Mouse (Mus musculus) liver, embryonic 16.5 days (tissue): ENCODE measurements around the gene Fyttd1. TPM values are rescaled to one million over a fixed set of nuclear protein-coding genes. Genes with fewer than 3 reads are reported as not detected.
"Not testable (repeated sequence)": the region's sequence is repeated elsewhere in the genome, so short reads cannot be mapped to it uniquely, and the experiment has no call there.

Experiments
- ATAC-seq: fragments of 200-750 bp; cut with Nextera tagmentation; 2 replicates; pipeline ENCODE4 v1.8.0; 2017; ENCODE audit warnings: low read depth, mild to moderate bottlenecking, moderate number of reproducible peaks, moderate library complexity
- H3K27ac ChIP-seq: fragments of 300-500 bp; sonication (generic); 2 replicates; pipeline ENCODE4 v1.5.1; 2014; ENCODE audit warnings: mild to moderate bottlenecking, low read length
- H3K27me3 ChIP-seq: fragments of 300-500 bp; sonication (generic); 2 replicates; pipeline ENCODE4 v1.6.1; 2014; ENCODE audit warnings: low read depth, low read length, mixed read lengths; ENCODE audit not compliant: control insufficient read depth, insufficient read depth
- H3K36me3 ChIP-seq: fragments of 300-500 bp; sonication (generic); 2 replicates; pipeline ENCODE4 v1.6.1; 2014; ENCODE audit warnings: mild to moderate bottlenecking; ENCODE audit not compliant: control insufficient read depth, insufficient read depth
- H3K4me1 ChIP-seq: fragments of 300-500 bp; sonication (generic); 2 replicates; pipeline ENCODE4 v1.6.1; 2014; ENCODE audit warnings: low read depth, low read length, mixed read lengths; ENCODE audit not compliant: control insufficient read depth
- H3K4me2 ChIP-seq: fragments of 300-500 bp; sonication (generic); 2 replicates; pipeline ENCODE4 v1.6.1; 2014; ENCODE audit warnings: low read depth, low read length, mixed read lengths
- H3K4me3 ChIP-seq: fragments of 300-500 bp; sonication (generic); 2 replicates; pipeline ENCODE4 v1.5.1; 2014; ENCODE audit warnings: low read depth, mild to moderate bottlenecking, low read length
- H3K9ac ChIP-seq: fragments of 300-500 bp; sonication (generic); 2 replicates; pipeline ENCODE4 v1.6.1; 2014; ENCODE audit warnings: low read depth, low read length
- H3K9me3 ChIP-seq: fragments of 300-500 bp; sonication (generic); replicated peaks from 2 replicates; pipeline ENCODE4 v1.6.1; 2016; ENCODE audit warnings: low read length; ENCODE audit not compliant: control insufficient read depth
- WGBS: fragments of 180-500 bp; shearing (Covaris S2); extraction: QIAGEN DNeasy Blood & Tissue Kit; methylation state at CpG from one replicate; pipeline ENCODE4 v1.1.7; 2014; ENCODE audit not compliant: insufficient replicate concordance; 5-methylcytosine and 5-hydroxymethylcytosine counted together
- polyA plus RNA-seq: library from polyadenylated mRNA; unstranded; fragments of >200 nt; fragmentation: Nextera tagmentation; extraction: Ambion mirVana; gene quantifications from 2 replicates; pipeline ENCODE4 v1.2.1, GENCODE M21; 2015

Gene Fyttd1
- polyA plus RNA-seq, 1 experiment from 2014 or later = 24.9 TPM

DNA sequence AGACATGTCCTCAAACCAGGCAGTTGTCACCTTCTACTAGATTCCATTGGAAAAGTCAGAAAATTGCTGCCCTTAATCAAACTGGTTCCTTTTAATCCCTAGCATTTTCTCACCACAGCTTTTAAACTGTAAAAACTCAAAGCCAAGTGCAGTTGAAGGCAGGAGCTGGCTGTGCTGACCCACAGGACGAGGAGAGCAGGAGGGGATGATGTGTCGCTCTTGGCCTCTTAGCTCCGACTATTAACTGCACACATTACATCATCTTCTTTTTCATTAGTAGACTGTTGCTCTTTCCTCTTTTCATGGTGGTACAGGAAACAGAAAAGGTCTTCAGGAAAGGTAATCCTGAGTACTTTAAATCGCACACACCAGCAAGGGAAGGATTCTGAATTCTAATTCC lies 18.9 kb upstream of the Fyttd1 start:
- Histone ChIP-seq H3K4me1 (peaks cover 4% of the 10 kb centered on the region), H3K36me3 (peaks cover 2% of the 10 kb centered on the region; the same call in 1 of the 2 replicates), H3K27me3 (no peaks in the 10 kb centered on the region), H3K4me2 (no peak overlapping the region), H3K27ac (no peak overlapping the region), H3K9ac (no peak overlapping the region), H3K9me3 (no peaks in the 10 kb centered on the region), H3K4me3 (no peak overlapping the region)
- no peak for ATAC-seq
- WGBS = 59% methylated on average over 4 of the region's 4 CpGs

DNA sequence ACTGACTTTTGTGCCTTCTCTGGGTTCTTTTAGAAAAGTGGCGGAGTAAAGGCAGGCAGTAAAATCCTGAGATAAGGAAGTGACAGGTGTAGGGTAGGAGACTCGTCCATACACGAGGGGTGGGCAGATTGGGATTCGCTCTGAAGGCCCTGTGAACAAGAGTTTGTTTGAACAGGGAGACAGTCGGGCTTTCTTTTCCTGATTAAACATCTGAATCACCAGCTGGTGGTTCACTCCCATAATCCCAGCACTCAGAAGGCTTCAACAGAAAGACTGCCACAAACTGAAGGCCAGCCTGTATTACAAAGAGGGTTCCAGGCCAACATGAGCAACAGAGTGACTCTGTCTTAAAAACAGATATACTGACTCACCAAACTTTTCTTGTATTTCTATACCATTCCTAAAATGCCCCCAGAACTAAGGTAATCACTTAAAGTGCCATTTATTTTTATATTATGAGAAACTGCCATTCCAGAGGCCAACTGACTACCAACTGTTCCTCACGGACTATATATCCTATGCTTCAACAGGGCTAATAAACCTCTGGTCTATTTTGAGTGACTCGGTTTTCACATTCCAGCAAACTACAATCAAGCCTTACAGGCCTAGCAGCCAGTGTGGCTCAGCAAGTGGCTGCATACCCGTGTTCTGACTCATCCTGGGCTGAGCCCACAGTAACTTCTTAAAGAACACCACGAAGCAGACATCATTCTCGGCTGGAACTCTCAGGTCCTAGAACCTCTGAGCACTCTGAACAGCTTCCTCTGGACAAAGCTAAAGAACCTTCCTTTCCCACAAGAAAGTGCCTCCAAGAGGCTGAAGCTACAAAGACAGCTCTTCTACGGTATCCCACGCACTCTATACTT lies 18.3 kb upstream of the Fyttd1 start:
- Histone ChIP-seq H3K36me3 (peaks cover 2% of the 10 kb centered on the region; the same call in 1 of the 2 replicates), H3K4me3 (no peak overlapping the region), H3K9me3 (no peaks in the 10 kb centered on the region), H3K4me2 (no peak overlapping the region), H3K4me1 (peaks cover 4% of the 10 kb centered on the region), H3K27me3 (no peaks in the 10 kb centered on the region), H3K9ac (no peak overlapping the region), H3K27ac (no peak overlapping the region)
- 53% methylated on average over 12 of the region's 12 CpGs for WGBS
- ATAC-seq = no peak

DNA sequence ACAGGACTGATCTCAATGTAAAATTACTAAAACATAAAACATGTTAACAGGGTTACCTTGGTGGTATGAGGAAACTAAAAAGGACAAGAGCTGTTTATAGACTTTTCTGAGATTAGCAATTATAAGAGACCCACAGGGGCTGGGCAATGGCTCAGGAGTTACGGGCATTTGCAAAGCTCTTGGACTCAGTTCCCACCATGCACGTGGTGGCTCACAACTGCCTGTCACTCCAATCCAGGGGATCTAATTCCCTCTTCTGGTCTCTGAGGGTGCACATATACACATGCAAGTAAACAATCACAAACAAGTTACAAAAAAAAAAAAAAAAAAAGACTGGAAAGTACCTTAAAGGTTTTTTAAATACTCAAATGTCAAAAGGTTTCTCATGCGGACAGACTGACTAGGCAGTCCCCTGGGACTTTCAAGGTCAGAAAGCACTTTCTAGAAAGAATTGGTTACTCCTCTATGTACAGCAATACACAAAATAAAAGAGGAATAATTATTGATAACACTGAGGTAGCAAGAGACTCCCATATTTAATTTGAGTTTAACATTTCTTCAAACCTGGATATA lies 15.4 kb upstream of the Fyttd1 start:
- 75% methylated on average over 3 of the region's 3 CpGs for WGBS

DNA sequence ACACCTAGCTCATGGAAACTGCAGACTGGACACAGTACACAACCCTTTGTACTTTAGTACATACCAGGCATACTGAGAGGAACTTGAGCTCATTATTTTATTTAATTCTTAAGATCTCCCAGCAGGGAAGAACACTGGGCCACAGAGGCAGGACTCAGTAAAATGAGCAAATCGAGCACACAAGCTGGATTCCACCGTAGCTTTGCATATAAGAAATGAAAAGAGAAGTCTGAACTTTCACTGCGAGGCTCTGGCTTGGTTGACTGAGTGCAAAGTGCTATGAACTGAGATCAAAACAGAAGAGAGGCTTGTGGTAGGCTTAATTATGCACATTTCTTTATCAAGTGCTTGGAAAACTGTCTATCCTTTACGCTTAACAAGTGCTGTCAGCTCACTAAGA lies 11.9 kb upstream of the Fyttd1 start:
- H3K9ac ChIP-seq = no peak overlapping the region
- WGBS = 77% methylated on average over 4 of the region's 4 CpGs
- no peak overlapping the region for H3K4me3 ChIP-seq
- peaks cover 2% of the 10 kb centered on the region; the same call in 1 of the 2 replicates for H3K36me3 ChIP-seq
- H3K9me3 ChIP-seq = no peaks in the 10 kb centered on the region
- no peak overlapping the region for H3K4me2 ChIP-seq
- H3K27me3 ChIP-seq = no peaks in the 10 kb centered on the region
- ATAC-seq = no peak
- peaks cover 14% of the 10 kb centered on the region for H3K4me1 ChIP-seq
- no peak overlapping the region for H3K27ac ChIP-seq

More for the DNA sequence above, 15.4 kb upstream of the Fyttd1 start:
- H3K27ac ChIP-seq = no peak overlapping the region
- no peaks in the 10 kb centered on the region for H3K9me3 ChIP-seq
- H3K27me3 ChIP-seq = no peaks in the 10 kb centered on the region
- ATAC-seq = no peak
- no peak overlapping the region for H3K9ac ChIP-seq
- no peak overlapping the region for H3K4me3 ChIP-seq
- H3K4me1 ChIP-seq = no peaks in the 10 kb centered on the region; the same call in 1 of the 2 replicates
- no peak overlapping the region for H3K4me2 ChIP-seq
- peaks cover 2% of the 10 kb centered on the region; the same call in 1 of the 2 replicates for H3K36me3 ChIP-seq

DNA sequence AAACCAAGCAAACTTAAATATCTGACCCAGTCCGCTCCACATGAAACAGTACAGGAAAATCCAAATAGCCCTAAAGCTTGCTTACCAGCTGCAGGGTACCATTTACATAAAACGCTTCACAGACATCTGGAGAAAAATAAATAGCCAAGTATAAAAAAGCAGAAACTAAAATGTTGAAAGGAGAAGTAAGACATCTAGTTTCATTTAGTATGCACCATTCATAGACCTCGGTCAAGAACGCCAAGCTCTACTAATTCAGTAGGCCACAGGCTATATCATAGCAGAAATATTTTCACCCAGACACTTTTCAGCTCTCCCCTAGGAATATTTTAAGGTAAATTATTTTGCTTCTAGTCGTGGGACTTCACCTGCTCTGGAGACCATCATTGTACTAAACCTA lies 10.6 kb upstream of the Fyttd1 start:
- H3K27ac ChIP-seq = no peak overlapping the region
- 74% methylated on average over 5 of the region's 5 CpGs for WGBS
- no peaks in the 10 kb centered on the region for H3K9me3 ChIP-seq
- no peaks in the 10 kb centered on the region for H3K36me3 ChIP-seq
- no peak for ATAC-seq
- no peaks in the 10 kb centered on the region for H3K27me3 ChIP-seq
- H3K4me3 ChIP-seq = no peak overlapping the region
- H3K4me1 ChIP-seq = peaks cover 14% of the 10 kb centered on the region
- no peak overlapping the region for H3K9ac ChIP-seq
- no peak overlapping the region for H3K4me2 ChIP-seq

DNA sequence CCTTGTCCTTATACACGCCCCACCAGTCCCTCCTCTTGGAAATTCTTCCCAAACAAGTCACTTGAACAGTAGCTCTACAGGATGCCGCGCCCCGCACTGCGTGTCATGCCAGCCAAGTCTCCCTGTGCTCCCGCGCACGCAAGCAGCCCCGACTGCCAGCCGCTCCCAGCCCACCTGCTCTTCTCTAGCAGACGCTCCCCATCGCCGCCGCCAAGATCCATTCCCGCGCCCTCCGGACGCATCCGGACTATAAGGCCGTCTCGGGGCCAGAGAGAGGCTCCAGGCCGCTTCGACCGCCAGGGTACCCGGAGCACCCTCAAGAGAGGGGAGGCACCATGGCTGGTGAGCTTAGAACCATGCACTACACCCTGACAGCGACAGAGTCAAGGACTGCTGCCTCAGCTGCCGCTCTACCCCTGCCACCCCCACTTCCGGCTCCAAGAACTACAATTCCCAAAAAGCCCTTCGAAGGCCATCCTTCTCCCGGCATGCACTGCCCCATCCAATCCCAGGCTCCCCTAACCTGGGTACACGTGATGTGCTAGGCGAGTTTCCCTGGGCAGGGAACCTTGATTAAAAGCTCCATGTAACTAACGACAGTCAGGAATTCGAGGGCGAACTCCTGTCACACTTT lies 9.3 kb upstream of the Fyttd1 start:
- H3K4me3 ChIP-seq = peak overlapping the region; percentile 86
- H3K4me1 ChIP-seq = peaks cover 14% of the 10 kb centered on the region
- peak overlapping the region; percentile 50; the same call in 1 of the 2 replicates for H3K27ac ChIP-seq
- H3K36me3 ChIP-seq = no peaks in the 10 kb centered on the region
- H3K9me3 ChIP-seq = no peaks in the 10 kb centered on the region
- no peaks in the 10 kb centered on the region for H3K27me3 ChIP-seq
- WGBS = 0% methylated on average over 35 of the region's 35 CpGs
- peak; percentile 98 for ATAC-seq
- peak overlapping the region; percentile 81 for H3K9ac ChIP-seq
- H3K4me2 ChIP-seq = peak overlapping the region; percentile 90

DNA sequence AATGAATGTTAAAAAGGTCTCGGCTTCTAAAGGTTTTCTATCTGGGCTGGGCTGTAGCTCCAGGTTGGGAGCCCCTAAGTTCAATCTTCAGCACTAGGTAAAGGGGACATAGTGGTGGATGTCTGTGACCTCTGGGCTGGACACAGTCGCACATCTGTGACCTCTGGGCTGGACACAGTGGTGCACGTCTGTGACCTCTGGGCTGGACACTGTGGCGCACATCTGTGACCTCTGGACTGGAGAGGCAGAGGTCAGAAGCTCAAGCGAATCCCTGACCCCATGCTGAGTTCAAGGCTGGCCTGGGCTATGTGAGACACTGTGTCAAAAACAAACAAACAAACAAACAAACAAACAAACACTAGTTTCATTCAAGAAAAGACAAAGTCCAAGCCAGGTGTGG lies 7.1 kb upstream of the Fyttd1 start:
- H3K9me3 ChIP-seq = no peaks in the 10 kb centered on the region
- WGBS = 47% methylated on average over 5 of the region's 5 CpGs
- H3K4me1 ChIP-seq = peaks cover 14% of the 10 kb centered on the region
- no peak overlapping the region for H3K4me3 ChIP-seq
- H3K36me3 ChIP-seq = no peaks in the 10 kb centered on the region
- no peak overlapping the region for H3K27ac ChIP-seq
- ATAC-seq = no peak
- no peaks in the 10 kb centered on the region for H3K27me3 ChIP-seq
- no peak overlapping the region for H3K9ac ChIP-seq
- H3K4me2 ChIP-seq = no peak overlapping the region

DNA sequence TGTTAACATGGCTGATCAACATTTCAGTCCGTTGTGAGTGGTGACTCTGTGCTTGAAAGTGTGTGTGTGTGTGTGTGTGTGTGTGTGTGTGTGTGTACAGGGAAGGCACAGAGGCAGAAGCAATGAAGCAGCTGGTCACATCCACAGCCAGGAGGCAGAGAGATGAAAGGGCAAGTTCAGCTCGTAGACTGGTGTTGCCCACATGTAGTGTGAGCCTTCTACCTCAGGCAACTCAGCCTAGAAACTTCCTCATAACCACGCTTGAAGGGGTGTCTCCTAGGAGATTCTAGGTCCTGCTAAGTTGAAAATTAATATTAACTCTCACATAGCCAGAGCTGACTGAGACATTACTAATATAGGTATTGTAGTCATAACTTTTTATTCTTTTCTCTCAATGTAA lies 3.9 kb upstream of the Fyttd1 start:
- no peak overlapping the region for H3K4me2 ChIP-seq
- H3K27me3 ChIP-seq = no peaks in the 10 kb centered on the region
- peaks cover 8% of the 10 kb centered on the region for H3K4me1 ChIP-seq
- no peak for ATAC-seq
- no peaks in the 10 kb centered on the region for H3K36me3 ChIP-seq
- 34% methylated on average over 3 of the region's 3 CpGs for WGBS
- no peak overlapping the region for H3K27ac ChIP-seq
- H3K9ac ChIP-seq = no peak overlapping the region
- no peak overlapping the region for H3K4me3 ChIP-seq
- H3K9me3 ChIP-seq = no peaks in the 10 kb centered on the region

DNA sequence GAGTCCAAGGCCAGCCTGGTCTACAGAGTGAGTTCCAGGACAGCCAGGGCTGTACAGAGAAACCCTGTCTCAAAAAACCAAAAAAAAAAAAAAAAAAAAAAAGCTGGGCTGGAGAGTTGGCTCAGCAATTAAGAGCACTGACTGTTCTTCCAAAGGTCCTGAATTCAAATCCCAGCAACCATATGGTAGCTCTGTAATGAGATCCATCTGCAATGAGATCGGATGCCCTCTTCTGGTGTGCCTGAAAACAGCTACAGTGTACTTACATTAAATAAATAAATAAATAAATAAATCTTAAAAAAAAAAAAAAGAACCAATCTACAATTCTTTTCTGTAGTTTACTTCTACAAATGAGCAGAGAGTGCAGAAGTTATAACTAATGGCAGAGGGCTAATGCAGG lies 2.0 kb upstream of the Fyttd1 start:
- H3K4me2 ChIP-seq, H3K9me3 ChIP-seq, H3K9ac ChIP-seq, H3K27ac ChIP-seq, H3K27me3 ChIP-seq, ATAC-seq, H3K36me3 ChIP-seq, H3K4me3 ChIP-seq: not testable (repeated sequence)
- peaks cover 11% of the 10 kb centered on the region for H3K4me1 ChIP-seq
- WGBS = 45% methylated on average over 1 of the region's 1 CpGs
